Mouse (Mus musculus): ENCODE data around the gene Fbxw2. TPM values are rescaled to one million over a fixed set of nuclear protein-coding genes. Genes with fewer than 3 reads are reported as not detected.
"Not testable (repeated sequence)": the region's sequence is repeated elsewhere in the genome, so short reads cannot be mapped to it uniquely, and the experiment has no call there.

Fbxw2 gene
- polyA plus RNA-seq, 1 experiment from 2014 or later: 75.3 TPM

DNA sequence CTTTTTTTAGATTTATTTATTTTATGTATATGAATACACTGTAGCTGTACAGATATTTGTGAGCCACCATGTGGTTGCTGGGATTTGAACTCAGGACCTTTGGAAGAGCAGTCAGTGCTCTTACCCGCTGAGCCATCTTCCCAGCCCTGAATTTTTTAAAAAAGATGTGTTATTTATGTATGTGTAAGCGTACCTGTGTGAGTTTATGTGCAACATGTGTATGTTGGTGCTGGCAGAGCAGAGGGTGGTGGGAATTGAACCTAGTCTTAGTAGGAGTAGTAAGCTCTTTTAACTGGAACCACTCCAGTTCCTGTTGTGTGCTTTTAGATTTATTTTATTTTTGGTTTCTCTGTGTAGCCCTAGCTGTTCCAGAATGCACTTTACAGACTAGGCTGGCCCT is 21.9 kb downstream of the Fbxw2 start:
- Histone ChIP-seq H3K36me3 (ENCODE audit: control insufficient read depth, insufficient read depth, low read length) (peaks cover 18% of the 10 kb centered on the region), H3K9ac (replicated peaks; ENCODE audit: low read length) (no peak overlapping the region), H3K9me3 (ENCODE audit: control insufficient read depth, low read length) (no peaks in the 10 kb centered on the region), H3K4me3 (replicated peaks; ENCODE audit: low read depth, low read length) (no peak overlapping the region), H3K4me1 (ENCODE audit: control insufficient read depth, insufficient read depth, low read length) (peaks cover 6% of the 10 kb centered on the region), H3K4me2 (ENCODE audit: low read length) (no peak overlapping the region), H3K27me3 (ENCODE audit: control insufficient read depth, insufficient read depth, low read length) (no peaks in the 10 kb centered on the region), H3K27ac (replicated peaks; ENCODE audit: low read depth, low read length) (no peak overlapping the region)
- DNase-seq (no peak), ATAC-seq (ENCODE audit: low FRiP score, low TSS enrichment) (no peak)
- WGBS: 97% methylated on average over 2 of the region's 2 CpGs

- peaks cover 18% of the 10 kb centered on the region; the same call in 1 of the 2 replicates for H3K36me3 ChIP-seq (ENCODE audit: control insufficient read depth, insufficient read depth, low read length)
- H3K9ac ChIP-seq (replicated peaks; ENCODE audit: low read length): no peak overlapping the region
- WGBS: 76% methylated on average over 3 of the region's 3 CpGs
- no peaks in the 10 kb centered on the region for H3K27me3 ChIP-seq (ENCODE audit: control insufficient read depth, insufficient read depth, low read length)
- no peak overlapping the region for H3K27ac ChIP-seq (replicated peaks; ENCODE audit: low read depth, low read length)
- no peak for ATAC-seq (ENCODE audit: low FRiP score, low TSS enrichment)
- H3K4me1 ChIP-seq (ENCODE audit: control insufficient read depth, insufficient read depth, low read length): peaks cover 6% of the 10 kb centered on the region
- peak overlapping the region; percentile 81 for H3K4me2 ChIP-seq (ENCODE audit: low read length)
- no peak for DNase-seq
- no peaks in the 10 kb centered on the region for H3K9me3 ChIP-seq (ENCODE audit: control insufficient read depth, low read length)
- 0 out of 2 replicates have a peak overlapping the region, but pooled peaks have one; percentile 7 for H3K4me3 ChIP-seq (replicated peaks; ENCODE audit: low read depth, low read length)
Observed at GRCm38 (mm10) chr2:34803746-34804145, 22.4 kb downstream of the Fbxw2 start.

DNA sequence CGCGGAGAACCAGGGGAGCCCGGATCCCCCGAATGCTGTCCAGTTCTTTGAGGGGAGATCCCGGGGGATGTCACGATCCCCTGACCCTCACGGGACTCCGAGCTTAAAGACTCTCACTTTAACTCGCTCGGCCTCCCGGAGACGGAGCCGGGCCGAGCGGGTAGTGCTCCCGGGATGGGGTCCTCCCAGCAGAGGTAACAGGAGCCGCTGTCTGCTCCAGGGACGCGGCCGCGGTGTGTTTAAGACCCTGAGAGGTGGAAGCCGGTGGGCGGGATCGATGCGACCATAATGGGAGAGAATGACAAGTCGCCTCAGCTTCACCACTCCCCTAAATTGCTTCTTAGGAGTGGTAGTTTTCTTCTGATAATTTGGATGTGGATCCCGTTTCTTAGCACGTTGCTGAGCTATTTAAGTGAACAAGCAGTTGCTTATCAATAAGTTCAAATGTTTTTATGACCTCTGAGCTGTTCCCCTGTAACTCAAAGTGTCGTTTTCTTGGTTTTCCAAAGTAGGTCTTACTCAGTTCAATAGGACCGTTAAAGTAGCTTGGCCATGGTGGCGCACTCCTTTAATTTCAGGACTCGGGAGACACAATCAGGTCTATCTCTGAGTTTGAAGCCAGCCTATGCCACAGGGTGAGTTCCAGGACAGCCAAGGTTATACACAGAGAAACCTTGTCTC is 23.4 kb downstream of the Fbxw2 start:
- H3K27me3 ChIP-seq (ENCODE audit: control insufficient read depth, insufficient read depth, low read length); H3K4me1 ChIP-seq (ENCODE audit: control insufficient read depth, insufficient read depth, low read length); H3K9me3 ChIP-seq (ENCODE audit: control insufficient read depth, low read length): not testable (repeated sequence)
- H3K27ac ChIP-seq (replicated peaks; ENCODE audit: low read depth, low read length): peak overlapping the region; percentile 88
- H3K4me3 ChIP-seq (replicated peaks; ENCODE audit: low read depth, low read length): peak overlapping the region; percentile 59
- peak overlapping the region; percentile 81 for H3K9ac ChIP-seq (replicated peaks; ENCODE audit: low read length)
- WGBS: under 1% methylated on average over 29 of the region's 32 CpGs
- peak overlapping the region; percentile 81 for H3K4me2 ChIP-seq (ENCODE audit: low read length)
- H3K36me3 ChIP-seq (ENCODE audit: control insufficient read depth, insufficient read depth, low read length): peaks cover 14% of the 10 kb centered on the region; the same call in 1 of the 2 replicates
- DNase-seq: peak; percentile 19
- peak; percentile 59 for ATAC-seq (ENCODE audit: low FRiP score, low TSS enrichment)

DNA sequence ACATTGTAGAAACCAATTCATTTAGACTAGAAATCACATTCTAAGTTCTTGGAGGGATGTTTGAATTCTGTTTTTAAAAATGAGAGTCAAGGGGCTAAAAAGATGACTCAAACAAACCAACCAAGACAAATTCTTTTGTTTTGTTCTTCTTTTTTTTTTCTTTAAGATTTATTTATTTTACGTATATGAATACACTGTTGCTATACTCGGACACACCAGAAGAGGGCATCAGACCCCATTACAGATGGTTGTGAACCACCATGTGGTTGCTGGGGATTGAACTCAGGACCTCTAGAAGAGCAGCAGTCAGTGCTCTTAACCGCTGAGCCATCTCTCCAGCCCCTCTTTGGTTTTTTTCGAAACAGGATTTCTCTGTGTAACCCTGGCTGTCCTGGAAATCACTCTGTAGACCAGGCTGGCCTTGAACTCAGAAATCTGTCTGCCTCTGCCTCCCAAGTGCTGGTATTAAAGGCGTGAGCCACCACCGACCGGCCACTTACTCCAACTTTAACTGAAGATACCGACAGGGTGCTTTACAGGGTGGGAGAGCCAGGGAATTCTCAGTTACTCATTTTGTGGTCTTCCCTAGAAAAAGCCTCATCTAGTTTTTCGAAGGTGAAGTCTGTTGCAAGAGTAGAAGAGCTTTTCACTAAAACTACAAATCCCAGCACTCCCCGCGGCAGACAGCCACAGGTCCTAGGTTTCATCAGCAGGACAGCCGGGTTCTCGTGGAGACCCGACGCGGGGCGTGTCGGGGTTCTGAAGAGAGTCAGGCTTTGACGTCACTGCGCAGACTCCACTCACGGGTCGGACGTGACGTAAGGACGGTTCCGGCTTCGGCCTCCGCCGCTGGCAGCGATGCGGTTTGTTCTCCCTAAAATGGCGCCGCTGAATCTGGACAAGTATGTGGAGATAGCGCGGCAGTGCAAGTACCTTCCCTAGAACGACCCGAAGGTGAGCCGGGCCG is 24.3 kb downstream of the Fbxw2 start:
- H3K4me3 ChIP-seq (replicated peaks; ENCODE audit: low read depth, low read length): peak overlapping the region; percentile 59
- peak overlapping the region; percentile 37 for H3K4me2 ChIP-seq (ENCODE audit: low read length)
- H3K27ac ChIP-seq (replicated peaks; ENCODE audit: low read depth, low read length): peak overlapping the region; percentile 88
- WGBS: 5% methylated on average over 39 of the region's 39 CpGs
- ATAC-seq (ENCODE audit: low FRiP score, low TSS enrichment) (peak; percentile 98), DNase-seq (peak; percentile 100)
- H3K4me1 ChIP-seq (ENCODE audit: control insufficient read depth, insufficient read depth, low read length): peaks cover 6% of the 10 kb centered on the region
- H3K9ac ChIP-seq (replicated peaks; ENCODE audit: low read length): peak overlapping the region; percentile 81
- no peaks in the 10 kb centered on the region for H3K9me3 ChIP-seq (ENCODE audit: control insufficient read depth, low read length)
- peaks cover 11% of the 10 kb centered on the region; the same call in 1 of the 2 replicates for H3K36me3 ChIP-seq (ENCODE audit: control insufficient read depth, insufficient read depth, low read length)
- H3K27me3 ChIP-seq (ENCODE audit: control insufficient read depth, insufficient read depth, low read length): no peaks in the 10 kb centered on the region

DNA sequence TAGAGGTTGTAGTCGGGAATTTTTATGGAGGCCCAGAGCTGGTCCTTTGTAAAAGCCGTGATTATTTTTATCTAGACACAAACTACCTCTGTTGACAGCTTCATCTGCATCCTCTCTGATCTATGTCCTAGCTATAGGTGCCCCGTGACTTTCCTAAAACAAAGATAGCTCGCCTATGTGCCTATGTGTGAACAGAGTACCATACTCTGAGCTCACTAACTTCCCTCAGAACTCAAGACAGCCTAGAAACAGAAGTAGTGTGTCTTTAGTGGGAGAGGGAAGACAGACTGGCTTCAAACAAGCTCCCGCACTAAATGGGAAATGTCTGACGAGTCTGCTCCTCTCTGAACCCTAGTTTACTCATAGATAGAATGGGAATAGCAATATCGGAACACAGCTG is 25.7 kb downstream of the Fbxw2 start:
- H3K9me3 ChIP-seq (ENCODE audit: control insufficient read depth, low read length): no peaks in the 10 kb centered on the region
- 0 out of 2 replicates have a peak overlapping the region, but pooled peaks have one; percentile 62 for H3K4me3 ChIP-seq (replicated peaks; ENCODE audit: low read depth, low read length)
- DNase-seq (no peak), ATAC-seq (ENCODE audit: low FRiP score, low TSS enrichment) (no peak)
- peaks cover 6% of the 10 kb centered on the region for H3K4me1 ChIP-seq (ENCODE audit: control insufficient read depth, insufficient read depth, low read length)
- H3K27ac ChIP-seq (replicated peaks; ENCODE audit: low read depth, low read length): no peak overlapping the region
- 0 out of 2 replicates have a peak overlapping the region, but pooled peaks have one; percentile 77 for H3K4me2 ChIP-seq (ENCODE audit: low read length)
- no peak overlapping the region for H3K9ac ChIP-seq (replicated peaks; ENCODE audit: low read length)
- WGBS: 83% methylated on average over 7 of the region's 7 CpGs
- peaks cover 1% of the 10 kb centered on the region; the same call in 1 of the 2 replicates for H3K36me3 ChIP-seq (ENCODE audit: control insufficient read depth, insufficient read depth, low read length)
- H3K27me3 ChIP-seq (ENCODE audit: control insufficient read depth, insufficient read depth, low read length): no peaks in the 10 kb centered on the region

DNA sequence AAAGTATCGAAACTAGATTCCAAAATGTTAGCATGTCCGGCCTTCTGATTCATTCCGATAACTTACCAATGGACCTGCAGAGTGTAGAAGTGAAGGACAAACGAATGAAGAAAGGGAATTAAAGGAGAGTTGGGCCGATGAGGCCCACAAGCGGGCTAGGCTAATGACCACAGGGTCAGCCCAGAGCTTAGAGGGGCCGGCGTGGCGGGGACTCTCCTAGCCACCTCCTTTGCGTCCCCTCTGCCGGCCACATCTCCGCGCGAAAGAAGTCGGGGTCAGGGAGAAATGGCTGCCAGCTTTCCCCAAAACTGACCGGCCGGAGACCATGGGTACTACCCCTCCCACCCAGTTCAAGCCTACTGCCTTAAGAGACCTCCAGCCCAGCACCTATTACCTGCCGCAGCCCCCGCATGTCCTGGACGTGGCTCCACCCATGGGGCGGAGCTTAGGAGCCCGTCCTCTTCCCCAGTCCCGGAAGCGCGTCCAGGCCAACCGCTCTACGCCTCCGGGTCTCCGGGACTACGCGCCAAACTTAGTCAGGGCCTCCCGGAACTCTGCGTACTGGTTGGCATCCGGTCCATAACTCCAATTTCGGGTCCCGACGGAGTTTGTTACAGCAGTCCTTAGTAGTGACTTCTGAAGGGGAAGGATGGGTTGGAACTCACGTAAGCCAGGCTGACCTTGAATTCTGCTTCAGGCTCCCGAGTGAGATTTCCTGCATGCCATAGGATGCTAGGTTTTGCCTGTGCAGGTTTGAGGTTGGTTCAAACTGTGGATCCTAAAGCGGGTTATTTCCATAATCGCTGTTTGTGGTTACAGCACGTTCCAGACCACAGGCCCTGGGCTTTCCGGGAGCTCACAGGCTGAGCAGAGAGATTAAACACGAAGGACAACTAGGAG is 26.5 kb downstream of the Fbxw2 start, which contains the start of gene Rabepk:
Gene Rabepk (minus strand): TSS at position 556 of the 900 bp plus-strand sequence.
- ATAC-seq (ENCODE audit: low FRiP score, low TSS enrichment) (peak; percentile 54), DNase-seq (peak; percentile 85)
- H3K27ac ChIP-seq (replicated peaks; ENCODE audit: low read depth, low read length): no peak within 1 kb of the TSS; the same call in 1 of the 2 replicates
- no peaks in the 10 kb centered on the region for H3K27me3 ChIP-seq (ENCODE audit: control insufficient read depth, insufficient read depth, low read length)
- peak within 1 kb of the TSS; percentile 77 for H3K4me2 ChIP-seq (ENCODE audit: low read length)
- 5% methylated on average over 44 of the region's 44 CpGs for WGBS
- peak within 1 kb of the TSS; percentile 62 for H3K4me3 ChIP-seq (replicated peaks; ENCODE audit: low read depth, low read length)
- H3K36me3 ChIP-seq (ENCODE audit: control insufficient read depth, insufficient read depth, low read length): 0 out of 2 replicates have a peak, but pooled peaks cover 4% of the 10 kb centered on the region
- no peaks in the 10 kb centered on the region for H3K9me3 ChIP-seq (ENCODE audit: control insufficient read depth, low read length)
- peaks cover 6% of the 10 kb centered on the region for H3K4me1 ChIP-seq (ENCODE audit: control insufficient read depth, insufficient read depth, low read length)
- H3K9ac ChIP-seq (replicated peaks; ENCODE audit: low read length): peak within 1 kb of the TSS; percentile 59

DNA sequence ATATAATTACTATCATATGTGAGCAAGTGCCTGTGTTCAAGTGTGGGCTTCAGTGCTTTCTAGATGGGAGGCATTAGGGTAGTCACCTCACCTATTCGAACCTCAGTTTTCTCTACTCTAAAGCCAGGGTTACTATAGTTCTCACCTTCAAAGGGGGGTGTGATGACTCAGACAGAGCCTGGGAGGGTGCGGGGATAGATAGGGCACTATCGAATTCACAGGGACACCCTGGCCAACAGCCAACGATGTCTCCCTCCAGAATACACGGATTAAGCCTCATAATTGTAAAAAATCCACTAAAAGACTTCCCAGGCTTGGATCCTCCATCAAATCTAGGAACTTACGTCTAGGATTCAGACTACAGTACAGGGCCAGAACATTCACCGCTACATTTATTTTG is 30.7 kb downstream of the Fbxw2 start:
- no peaks in the 10 kb centered on the region for H3K9me3 ChIP-seq (ENCODE audit: control insufficient read depth, low read length)
- H3K36me3 ChIP-seq (ENCODE audit: control insufficient read depth, insufficient read depth, low read length): 0 out of 2 replicates have a peak, but pooled peaks cover 4% of the 10 kb centered on the region
- WGBS: 95% methylated on average over 7 of the region's 7 CpGs
- no peak for ATAC-seq (ENCODE audit: low FRiP score, low TSS enrichment)
- no peak overlapping the region for H3K9ac ChIP-seq (replicated peaks; ENCODE audit: low read length)
- no peak overlapping the region for H3K4me3 ChIP-seq (replicated peaks; ENCODE audit: low read depth, low read length)
- H3K4me2 ChIP-seq (ENCODE audit: low read length): no peak overlapping the region
- H3K27ac ChIP-seq (replicated peaks; ENCODE audit: low read depth, low read length): no peak overlapping the region
- no peaks in the 10 kb centered on the region for H3K4me1 ChIP-seq (ENCODE audit: control insufficient read depth, insufficient read depth, low read length)
- H3K27me3 ChIP-seq (ENCODE audit: control insufficient read depth, insufficient read depth, low read length): no peaks in the 10 kb centered on the region
- no peak for DNase-seq

- Histone ChIP-seq H3K27ac (replicated peaks; ENCODE audit: low read depth, low read length) (no peak overlapping the region), H3K9ac (replicated peaks; ENCODE audit: low read length) (no peak overlapping the region), H3K9me3 (ENCODE audit: control insufficient read depth, low read length) (no peaks in the 10 kb centered on the region), H3K36me3 (ENCODE audit: control insufficient read depth, insufficient read depth, low read length) (0 out of 2 replicates have a peak, but pooled peaks cover 4% of the 10 kb centered on the region), H3K4me3 (replicated peaks; ENCODE audit: low read depth, low read length) (no peak overlapping the region), H3K27me3 (ENCODE audit: control insufficient read depth, insufficient read depth, low read length) (no peaks in the 10 kb centered on the region), H3K4me2 (ENCODE audit: low read length) (no peak overlapping the region), H3K4me1 (ENCODE audit: control insufficient read depth, insufficient read depth, low read length) (no peaks in the 10 kb centered on the region)
- DNase-seq: no peak
- WGBS: 89% methylated on average over 2 of the region's 2 CpGs
- ATAC-seq (ENCODE audit: low FRiP score, low TSS enrichment): no peak
Observed at GRCm38 (mm10) chr2:34794511-34794910, 31.6 kb downstream of the Fbxw2 start.
